Mouse (Mus musculus): ENCODE measurements around the gene Zfp462. TPM values are rescaled to one million over a fixed set of nuclear protein-coding genes. Genes with fewer than 3 reads are reported as not detected.
"Not testable (repeated sequence)": the region's sequence is repeated elsewhere in the genome, so short reads cannot be mapped to it uniquely, and the experiment has no call there.

Gene Zfp462
- polyA plus RNA-seq, 1 experiment from 2014 or later: 17.0 TPM

GRCm38 (mm10) chr4:54927321-54928062 lies 17.4 kb upstream of the Zfp462 start:
- not testable (repeated sequence) for H3K27ac ChIP-seq (ENCODE audit: low read depth, low read length); H3K4me3 ChIP-seq (ENCODE audit: low read depth, low read length); ATAC-seq (replicated peaks; ENCODE audit: low FRiP score); H3K36me3 ChIP-seq (ENCODE audit: control insufficient read depth, insufficient read depth, low read length); H3K9ac ChIP-seq (ENCODE audit: low read length); DNase-seq (ENCODE audit: low spot score); H3K9me3 ChIP-seq (ENCODE audit: control insufficient read depth, low read length); H3K4me2 ChIP-seq (ENCODE audit: low read depth, low read length, severe bottlenecking); H3K4me1 ChIP-seq (replicated peaks; ENCODE audit: control insufficient read depth, insufficient read depth, low read length); H3K27me3 ChIP-seq (ENCODE audit: control insufficient read depth, insufficient read depth, low read length)
- WGBS: 86% methylated on average over 8 of the region's 8 CpGs

- Histone ChIP-seq H3K27me3 (ENCODE audit: control insufficient read depth, insufficient read depth, low read length) (no peaks in the 10 kb centered on the region), H3K4me2 (ENCODE audit: low read depth, low read length, severe bottlenecking) (no peak overlapping the region), H3K36me3 (ENCODE audit: control insufficient read depth, insufficient read depth, low read length) (no peaks in the 10 kb centered on the region), H3K9me3 (ENCODE audit: control insufficient read depth, low read length) (no peaks in the 10 kb centered on the region), H3K9ac (ENCODE audit: low read length) (no peak overlapping the region), H3K4me3 (ENCODE audit: low read depth, low read length) (no peak overlapping the region), H3K4me1 (replicated peaks; ENCODE audit: control insufficient read depth, insufficient read depth, low read length) (no peaks in the 10 kb centered on the region), H3K27ac (ENCODE audit: low read depth, low read length) (no peak overlapping the region)
- WGBS: 71% methylated on average over 2 of the region's 2 CpGs
- DNase-seq (ENCODE audit: low spot score) (no peak), ATAC-seq (replicated peaks; ENCODE audit: low FRiP score) (no peak)
Observed at GRCm38 (mm10) chr4:54929686-54930085, 15.2 kb upstream of the Zfp462 start.

GRCm38 (mm10) chr4:54932668-54933067 lies 12.2 kb upstream of the Zfp462 start:
- WGBS: 45% methylated on average over 2 of the region's 2 CpGs
- no peak overlapping the region for H3K4me3 ChIP-seq (ENCODE audit: low read depth, low read length)

GRCm38 (mm10) chr4:54937161-54937560 lies 7.7 kb upstream of the Zfp462 start:
- ATAC-seq (replicated peaks; ENCODE audit: low FRiP score) (no peak), DNase-seq (ENCODE audit: low spot score) (no peak)
- H3K36me3 ChIP-seq (ENCODE audit: control insufficient read depth, insufficient read depth, low read length): no peaks in the 10 kb centered on the region
- no peak overlapping the region for H3K4me2 ChIP-seq (ENCODE audit: low read depth, low read length, severe bottlenecking)
- no peaks in the 10 kb centered on the region for H3K27me3 ChIP-seq (ENCODE audit: control insufficient read depth, insufficient read depth, low read length)
- no peak overlapping the region for H3K4me3 ChIP-seq (ENCODE audit: low read depth, low read length)
- no peak overlapping the region for H3K9ac ChIP-seq (ENCODE audit: low read length)
- 94% methylated on average over 1 of the region's 1 CpGs for WGBS
- H3K4me1 ChIP-seq (replicated peaks; ENCODE audit: control insufficient read depth, insufficient read depth, low read length): no peaks in the 10 kb centered on the region
- H3K27ac ChIP-seq (ENCODE audit: low read depth, low read length): no peak overlapping the region
- H3K9me3 ChIP-seq (ENCODE audit: control insufficient read depth, low read length): no peaks in the 10 kb centered on the region

More at GRCm38 (mm10) chr4:54932668-54933067, 12.2 kb upstream of the Zfp462 start:
- Histone ChIP-seq H3K9ac (ENCODE audit: low read length) (no peak overlapping the region), H3K9me3 (ENCODE audit: control insufficient read depth, low read length) (no peaks in the 10 kb centered on the region), H3K4me2 (ENCODE audit: low read depth, low read length, severe bottlenecking) (no peak overlapping the region), H3K4me1 (replicated peaks; ENCODE audit: control insufficient read depth, insufficient read depth, low read length) (no peaks in the 10 kb centered on the region), H3K27ac (ENCODE audit: low read depth, low read length) (no peak overlapping the region), H3K36me3 (ENCODE audit: control insufficient read depth, insufficient read depth, low read length) (no peaks in the 10 kb centered on the region), H3K27me3 (ENCODE audit: control insufficient read depth, insufficient read depth, low read length) (no peaks in the 10 kb centered on the region)
- DNase-seq (ENCODE audit: low spot score) (no peak), ATAC-seq (replicated peaks; ENCODE audit: low FRiP score) (no peak)

GRCm38 (mm10) chr4:54945603-54946445 lies 976 bp downstream of the Zfp462 start:
- H3K36me3 ChIP-seq (ENCODE audit: control insufficient read depth, insufficient read depth, low read length): no peaks in the 10 kb centered on the region
- peak overlapping the region; percentile 95 for H3K27ac ChIP-seq (ENCODE audit: low read depth, low read length)
- H3K4me2 ChIP-seq (ENCODE audit: low read depth, low read length, severe bottlenecking): peak overlapping the region; percentile 59
- DNase-seq (ENCODE audit: low spot score): peak; percentile 86
- no peaks in the 10 kb centered on the region for H3K9me3 ChIP-seq (ENCODE audit: control insufficient read depth, low read length)
- peak; percentile 51 for ATAC-seq (replicated peaks; ENCODE audit: low FRiP score)
- H3K9ac ChIP-seq (ENCODE audit: low read length): peak overlapping the region; percentile 99
- no peaks in the 10 kb centered on the region; the same call in 1 of the 2 replicates for H3K4me1 ChIP-seq (replicated peaks; ENCODE audit: control insufficient read depth, insufficient read depth, low read length)
- WGBS: 1% methylated on average over 36 of the region's 36 CpGs
- H3K27me3 ChIP-seq (ENCODE audit: control insufficient read depth, insufficient read depth, low read length): no peaks in the 10 kb centered on the region
- H3K4me3 ChIP-seq (ENCODE audit: low read depth, low read length): peak overlapping the region; percentile 79

- under 1% methylated on average over 10 of the region's 10 CpGs for WGBS
- DNase-seq (ENCODE audit: low spot score): peak; percentile 62
- Histone ChIP-seq H3K9ac (ENCODE audit: low read length) (peak overlapping the region; percentile 99), H3K4me3 (ENCODE audit: low read depth, low read length) (peak overlapping the region; percentile 79), H3K27me3 (ENCODE audit: control insufficient read depth, insufficient read depth, low read length) (no peaks in the 10 kb centered on the region), H3K4me2 (ENCODE audit: low read depth, low read length, severe bottlenecking) (peak overlapping the region; percentile 59), H3K36me3 (ENCODE audit: control insufficient read depth, insufficient read depth, low read length) (no peaks in the 10 kb centered on the region), H3K9me3 (ENCODE audit: control insufficient read depth, low read length) (no peaks in the 10 kb centered on the region), H3K27ac (ENCODE audit: low read depth, low read length) (peak overlapping the region; percentile 95), H3K4me1 (replicated peaks; ENCODE audit: control insufficient read depth, insufficient read depth, low read length) (no peaks in the 10 kb centered on the region; the same call in 1 of the 2 replicates)
- ATAC-seq (replicated peaks; ENCODE audit: low FRiP score): no peak
Observed at GRCm38 (mm10) chr4:54946662-54947055, 1.8 kb downstream of the Zfp462 start.

GRCm38 (mm10) chr4:54947056-54947990 lies 2.5 kb downstream of the Zfp462 start:
- Histone ChIP-seq H3K9me3 (ENCODE audit: control insufficient read depth, low read length) (no peaks in the 10 kb centered on the region), H3K9ac (ENCODE audit: low read length) (peak overlapping the region; percentile 99), H3K4me2 (ENCODE audit: low read depth, low read length, severe bottlenecking) (peak overlapping the region; percentile 59), H3K27ac (ENCODE audit: low read depth, low read length) (peak overlapping the region; percentile 95), H3K27me3 (ENCODE audit: control insufficient read depth, insufficient read depth, low read length) (no peaks in the 10 kb centered on the region), H3K36me3 (ENCODE audit: control insufficient read depth, insufficient read depth, low read length) (no peaks in the 10 kb centered on the region), H3K4me1 (replicated peaks; ENCODE audit: control insufficient read depth, insufficient read depth, low read length) (no peaks in the 10 kb centered on the region; the same call in 1 of the 2 replicates), H3K4me3 (ENCODE audit: low read depth, low read length) (peak overlapping the region; percentile 79)
- DNase-seq (ENCODE audit: low spot score) (peak; percentile 87), ATAC-seq (replicated peaks; ENCODE audit: low FRiP score) (peak; percentile 49)
- under 1% methylated on average over 29 of the region's 35 CpGs for WGBS

All from forebrain, embryonic 11.5 days (tissue).